Mouse (Mus musculus) kidney, embryonic 15.5 days (tissue): ENCODE data around the gene Map2k7. TPM values are rescaled to one million over a fixed set of nuclear protein-coding genes. Genes with fewer than 3 reads are reported as not detected.

Experiments
- ATAC-seq: fragments of 200-750 bp; cut with Nextera tagmentation; replicated peaks from 2 replicates; pipeline ENCODE4 v1.8.0; 2017; ENCODE audit warnings: moderate TSS enrichment; ENCODE audit not compliant: low FRiP score
- H3K27ac ChIP-seq: fragments of 300-500 bp; sonication (generic); 2 replicates; pipeline ENCODE4 v1.5.1; 2015; ENCODE audit warnings: mild to moderate bottlenecking, inconsistent platforms
- H3K27me3 ChIP-seq: fragments of 300-500 bp; sonication (generic); 2 replicates; pipeline ENCODE4 v1.6.1; 2015; ENCODE audit warnings: inconsistent platforms
- H3K36me3 ChIP-seq: fragments of 300-500 bp; sonication (generic); 2 replicates; pipeline ENCODE4 v1.6.1; 2015; ENCODE audit warnings: inconsistent platforms
- H3K4me1 ChIP-seq: fragments of 300-500 bp; sonication (generic); 2 replicates; pipeline ENCODE4 v1.6.1; 2015; ENCODE audit warnings: inconsistent platforms
- H3K4me2 ChIP-seq: fragments of 300-500 bp; sonication (generic); 2 replicates; pipeline ENCODE4 v1.6.1; 2015; ENCODE audit warnings: moderate library complexity, mild to moderate bottlenecking, inconsistent platforms
- H3K4me3 ChIP-seq: fragments of 300-500 bp; sonication (generic); replicated peaks from 2 replicates; pipeline ENCODE4 v1.5.1; 2015; ENCODE audit warnings: mild to moderate bottlenecking, inconsistent platforms
- H3K9ac ChIP-seq: fragments of 300-500 bp; sonication (generic); 2 replicates; pipeline ENCODE4 v1.6.1; 2015; ENCODE audit warnings: mild to moderate bottlenecking, inconsistent platforms
- H3K9me3 ChIP-seq: fragments of 300-500 bp; sonication (generic); replicated peaks from 2 replicates; pipeline ENCODE4 v1.6.1; 2016; ENCODE audit warnings: inconsistent platforms
- WGBS: fragments of 180-500 bp; shearing (Covaris S2); methylation state at CpG from one replicate; pipeline ENCODE4 v1.1.7; 2015; ENCODE audit warnings: mixed read lengths; 5-methylcytosine and 5-hydroxymethylcytosine counted together
- polyA plus RNA-seq: library from polyadenylated mRNA; unstranded; fragments of >200 nt; fragmentation: Nextera tagmentation; extraction: Ambion mirVana; gene quantifications from 2 replicates; pipeline ENCODE4 v1.2.1, GENCODE M21; 2015

The Map2k7 gene
- polyA plus RNA-seq, 1 experiment from 2014 or later, result 28.0 TPM

- Histone ChIP-seq H3K36me3 (no peaks in the 10 kb centered on the region), H3K27ac (no peak overlapping the region), H3K4me1 (peaks cover 10% of the 10 kb centered on the region), H3K4me2 (no peak overlapping the region), H3K4me3 (no peak overlapping the region), H3K9ac (no peak overlapping the region), H3K27me3 (peaks cover 36% of the 10 kb centered on the region), H3K9me3 (no peaks in the 10 kb centered on the region)
- ATAC-seq, result no peak
- WGBS, result 58% methylated on average over 10 of the region's 10 CpGs
Measured at GRCm38 (mm10) chr8:4230612-4231351, 7.8 kb upstream of the Map2k7 start.

DNA sequence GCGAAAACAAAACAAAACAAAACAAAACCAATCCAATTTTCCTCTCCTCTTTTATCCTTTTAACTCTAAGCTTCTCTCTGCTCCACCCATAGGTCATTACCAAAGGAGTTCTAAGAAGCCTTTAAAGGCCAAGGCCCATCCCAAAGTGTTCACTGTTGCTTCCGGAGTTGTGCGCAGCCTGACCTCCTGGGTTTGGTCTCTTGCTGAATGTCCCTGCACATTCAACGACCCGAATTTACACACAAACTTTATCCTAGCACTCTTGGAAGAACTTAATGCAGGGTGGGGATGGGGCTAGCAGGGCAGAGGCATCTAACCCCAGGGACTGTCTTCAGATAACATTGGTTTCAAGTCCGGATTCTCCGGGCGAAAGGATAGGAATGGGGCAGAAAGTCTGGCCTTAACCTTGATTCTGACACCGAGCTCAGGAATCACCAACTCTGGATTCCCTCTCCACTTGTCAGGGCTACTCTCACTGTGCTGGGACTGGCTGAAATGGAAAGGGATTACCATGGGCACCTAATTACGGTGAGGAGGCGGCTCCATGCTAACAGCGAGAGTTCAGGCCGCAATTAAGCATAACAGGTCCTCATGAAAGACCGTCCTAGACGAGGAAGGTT is 616 bp upstream of the Map2k7 start:
- no peaks in the 10 kb centered on the region for H3K27me3 ChIP-seq
- WGBS, result 20% methylated on average over 15 of the region's 15 CpGs
- no peaks in the 10 kb centered on the region for H3K9me3 ChIP-seq
- peaks cover 23% of the 10 kb centered on the region for H3K36me3 ChIP-seq
- peak overlapping the region; percentile 96 for H3K27ac ChIP-seq
- 0 out of 2 replicates have a peak, but pooled peaks have one; percentile 0 for ATAC-seq
- H3K4me2 ChIP-seq, result peak overlapping the region; percentile 81
- peak overlapping the region; percentile 67 for H3K9ac ChIP-seq
- H3K4me1 ChIP-seq, result peaks cover 28% of the 10 kb centered on the region
- peak overlapping the region; percentile 84 for H3K4me3 ChIP-seq

GRCm38 (mm10) chr8:4239193-4239890 is 802 bp downstream of the Map2k7 start:
- H3K9me3 ChIP-seq, result no peaks in the 10 kb centered on the region
- 13% methylated on average over 19 of the region's 19 CpGs for WGBS
- peak overlapping the region; percentile 67 for H3K9ac ChIP-seq
- ATAC-seq, result peak; percentile 44; the same call in 1 of the 2 replicates
- H3K4me1 ChIP-seq, result peaks cover 28% of the 10 kb centered on the region
- H3K27ac ChIP-seq, result peak overlapping the region; percentile 96
- peak overlapping the region; percentile 84 for H3K4me3 ChIP-seq
- H3K27me3 ChIP-seq, result no peaks in the 10 kb centered on the region
- peak overlapping the region; percentile 81 for H3K4me2 ChIP-seq
- H3K36me3 ChIP-seq, result peaks cover 38% of the 10 kb centered on the region

GRCm38 (mm10) chr8:4245061-4245460 is 6.5 kb downstream of the Map2k7 start:
- H3K4me3 ChIP-seq, result no peak overlapping the region
- H3K9me3 ChIP-seq, result no peaks in the 10 kb centered on the region
- no peak overlapping the region for H3K4me2 ChIP-seq
- ATAC-seq, result no peak
- H3K27ac ChIP-seq, result no peak overlapping the region
- H3K4me1 ChIP-seq, result peaks cover 25% of the 10 kb centered on the region
- whole genome bisulfite sequencing, result 91% methylated on average over 5 of the region's 5 CpGs
- H3K27me3 ChIP-seq, result no peaks in the 10 kb centered on the region
- no peak overlapping the region for H3K9ac ChIP-seq
- peaks cover 80% of the 10 kb centered on the region for H3K36me3 ChIP-seq

DNA sequence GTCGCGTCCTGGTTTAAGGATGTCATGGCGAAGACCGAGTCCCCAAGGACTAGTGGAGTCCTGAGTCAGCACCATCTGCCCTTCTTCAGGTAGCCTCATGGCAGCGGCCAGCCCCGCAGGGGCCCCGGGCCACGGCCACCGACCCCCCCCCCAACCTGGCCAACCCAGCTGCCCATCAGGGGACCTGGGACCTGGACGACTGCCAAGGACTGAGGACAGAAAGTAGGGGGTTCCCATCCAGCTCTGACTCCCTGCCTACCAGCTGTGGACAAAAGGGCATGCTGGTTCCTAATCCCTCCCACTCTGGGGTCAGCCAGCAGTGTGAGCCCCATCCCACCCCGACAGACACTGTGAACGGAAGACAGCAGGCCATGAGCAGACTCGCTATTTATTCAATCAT is 7.2 kb downstream of the Map2k7 start:
- Histone ChIP-seq H3K4me2 (no peak overlapping the region), H3K36me3 (peaks cover 74% of the 10 kb centered on the region), H3K27ac (no peak overlapping the region), H3K27me3 (no peaks in the 10 kb centered on the region), H3K4me3 (no peak overlapping the region), H3K9ac (no peak overlapping the region), H3K4me1 (peaks cover 25% of the 10 kb centered on the region), H3K9me3 (no peaks in the 10 kb centered on the region)
- ATAC-seq, result no peak
- 72% methylated on average over 13 of the region's 13 CpGs for WGBS

GRCm38 (mm10) chr8:4247241-4247640 is 8.7 kb downstream of the Map2k7 start:
- H3K27ac ChIP-seq, result no peak overlapping the region
- peaks cover 65% of the 10 kb centered on the region for H3K36me3 ChIP-seq
- no peaks in the 10 kb centered on the region for H3K9me3 ChIP-seq
- ATAC-seq, result no peak
- no peak overlapping the region for H3K4me2 ChIP-seq
- WGBS, result 90% methylated on average over 8 of the region's 8 CpGs
- H3K27me3 ChIP-seq, result no peaks in the 10 kb centered on the region
- no peak overlapping the region for H3K4me3 ChIP-seq
- H3K9ac ChIP-seq, result no peak overlapping the region
- peaks cover 24% of the 10 kb centered on the region for H3K4me1 ChIP-seq

- WGBS, result 84% methylated on average over 15 of the region's 15 CpGs
- Histone ChIP-seq H3K9ac (no peak within 1 kb of the TSS), H3K27me3 (no peaks in the 10 kb centered on the region), H3K4me1 (peaks cover 29% of the 10 kb centered on the region), H3K4me3 (no peak within 1 kb of the TSS), H3K36me3 (peaks cover 57% of the 10 kb centered on the region), H3K27ac (peak within 1 kb of the TSS; percentile 46), H3K4me2 (peak within 1 kb of the TSS; percentile 37), H3K9me3 (no peaks in the 10 kb centered on the region)
- no peak for ATAC-seq
Measured at GRCm38 (mm10) chr8:4247951-4248540, 9.5 kb downstream of the Map2k7 start, which contains the start of gene Tgfbr3l. TSS of gene Tgfbr3l (plus strand) at chr8:4248214.

GRCm38 (mm10) chr8:4249213-4249612 is 10.7 kb downstream of the Map2k7 start:
- Histone ChIP-seq H3K4me2 (peak overlapping the region; percentile 37), H3K27ac (peak overlapping the region; percentile 46), H3K9me3 (no peaks in the 10 kb centered on the region), H3K4me1 (peaks cover 36% of the 10 kb centered on the region), H3K27me3 (no peaks in the 10 kb centered on the region), H3K36me3 (peaks cover 46% of the 10 kb centered on the region), H3K4me3 (0 out of 2 replicates have a peak overlapping the region, but pooled peaks have one; percentile 6), H3K9ac (no peak overlapping the region)
- WGBS, result 9% methylated on average over 29 of the region's 29 CpGs
- ATAC-seq, result no peak

- 41% methylated on average over 26 of the region's 26 CpGs for WGBS
- peak; percentile 3; the same call in 1 of the 2 replicates for ATAC-seq
- Histone ChIP-seq H3K27ac (no peak overlapping the region), H3K4me2 (no peak overlapping the region), H3K27me3 (no peaks in the 10 kb centered on the region), H3K4me1 (peaks cover 40% of the 10 kb centered on the region), H3K9ac (no peak overlapping the region), H3K4me3 (no peak overlapping the region), H3K36me3 (peaks cover 46% of the 10 kb centered on the region), H3K9me3 (no peaks in the 10 kb centered on the region)
Measured at GRCm38 (mm10) chr8:4250306-4250970, 11.9 kb downstream of the Map2k7 start.

- H3K9ac ChIP-seq, result peak overlapping the region; percentile 97
- ATAC-seq, result no peak
Measured at GRCm38 (mm10) chr8:4252116-4252760, 13.7 kb downstream of the Map2k7 start.

More at GRCm38 (mm10) chr8:4252116-4252760, 13.7 kb downstream of the Map2k7 start:
- peaks cover 51% of the 10 kb centered on the region for H3K4me1 ChIP-seq
- H3K27ac ChIP-seq, result peak overlapping the region; percentile 63; the same call in 1 of the 2 replicates
- H3K4me3 ChIP-seq, result peak overlapping the region; percentile 94
- no peaks in the 10 kb centered on the region for H3K9me3 ChIP-seq
- H3K27me3 ChIP-seq, result no peaks in the 10 kb centered on the region
- peak overlapping the region; percentile 81 for H3K4me2 ChIP-seq
- WGBS, result 48% methylated on average over 8 of the region's 8 CpGs
- peaks cover 40% of the 10 kb centered on the region for H3K36me3 ChIP-seq
